Mouse (Mus musculus) C2C12 (cell line): ENCODE measurements at regions not wholly inside any gene's neighbourhood (a gene's known extent, or its start where the extent isn't known, plus 50 kb on each side); places are given as distances from the start of the nearest gene placed in this dataset.

ENCODE experiments used
- CTCF ChIP-seq: IDR thresholded peaks from one replicate; pipeline ENCODE4 v1.5.1; 2011; ENCODE audit not compliant: control insufficient read depth, insufficient read depth, insufficient read length
- USF1 ChIP-seq: IDR thresholded peaks from one replicate; pipeline ENCODE4 v1.6.1; 2011; ENCODE audit warnings: low read depth, mild to moderate bottlenecking, control low read depth, moderate library complexity

DNA sequence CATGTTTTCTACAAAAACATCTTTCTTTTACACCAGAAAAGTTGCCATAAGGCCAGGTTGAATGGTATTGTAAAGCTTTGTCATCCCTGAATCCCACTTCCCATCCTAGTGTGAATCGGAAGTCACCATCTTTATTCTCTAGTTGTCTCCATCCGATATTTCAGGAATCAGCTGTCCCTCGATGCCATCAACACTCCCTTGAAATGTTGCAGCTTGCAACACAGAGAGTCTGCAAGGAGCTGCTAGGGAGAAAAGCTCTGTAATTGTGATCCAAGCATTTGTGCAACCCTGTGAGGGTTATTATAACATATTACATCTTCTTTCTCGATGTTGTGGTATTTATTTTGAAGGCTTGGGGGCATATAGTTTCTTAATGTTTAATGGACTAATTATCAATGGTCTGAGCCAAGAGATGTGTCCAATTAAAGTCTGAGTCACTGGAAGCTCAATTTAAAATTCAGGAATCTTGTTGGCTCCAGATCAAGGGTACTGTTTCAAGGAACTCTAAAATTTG lies 374.4 kb upstream of the Cd180 start:
- TF ChIP-seq USF1, result no peak
- TF ChIP-seq CTCF, result no peak
